Mouse (Mus musculus): ENCODE data around the gene Prpf19. TPM values are rescaled to one million over a fixed set of nuclear protein-coding genes. Genes with fewer than 3 reads are reported as not detected.

The Prpf19 gene
- polyA plus RNA-seq, 1 experiment, result 58.3 TPM

GRCm38 (mm10) chr19:10867946-10868622, 26.9 kb upstream of the Prpf19 start:
- WGBS, result 45% methylated on average over 5 of the region's 5 CpGs
- no peak for TF ChIP-seq CTCF (IDR thresholded peaks at IDR 0.05; ENCODE audit: control insufficient read depth, insufficient read depth, low read length)
- no peak for TF ChIP-seq POLR2A (IDR thresholded peaks at IDR 0.05; ENCODE audit: borderline replicate concordance, control insufficient read depth, low read depth, low read length)
- Histone ChIP-seq H3K27ac (ENCODE audit: control insufficient read depth, insufficient read depth, low read depth, low read length, poor library complexity) (no peak overlapping the region), H3K4me3 (replicated peaks; ENCODE audit: control insufficient read depth, low read depth, low read length) (no peak overlapping the region), H3K4me1 (ENCODE audit: control insufficient read depth, insufficient read depth, low read length) (no peaks in the 10 kb centered on the region; the same call in 1 of the 2 replicates)

GRCm38 (mm10) chr19:10868623-10869141, 26.3 kb upstream of the Prpf19 start:
- WGBS, result 4% methylated on average over 17 of the region's 17 CpGs
- Histone ChIP-seq H3K4me3 (replicated peaks; ENCODE audit: control insufficient read depth, low read depth, low read length) (no peak overlapping the region), H3K27ac (ENCODE audit: control insufficient read depth, insufficient read depth, low read depth, low read length, poor library complexity) (no peak overlapping the region), H3K4me1 (ENCODE audit: control insufficient read depth, insufficient read depth, low read length) (no peaks in the 10 kb centered on the region; the same call in 1 of the 2 replicates)
- no peak for TF ChIP-seq POLR2A (IDR thresholded peaks at IDR 0.05; ENCODE audit: borderline replicate concordance, control insufficient read depth, low read depth, low read length)

- 1% methylated on average over 42 of the region's 43 CpGs for WGBS
- H3K27ac ChIP-seq (ENCODE audit: control insufficient read depth, insufficient read depth, low read depth, low read length, poor library complexity), result no peak overlapping the region
- TF ChIP-seq POLR2A (IDR thresholded peaks at IDR 0.05; ENCODE audit: borderline replicate concordance, control insufficient read depth, low read depth, low read length) (no peak), CTCF (IDR thresholded peaks at IDR 0.05; ENCODE audit: control insufficient read depth, insufficient read depth, low read length) (no peak)
- H3K4me3 ChIP-seq (replicated peaks; ENCODE audit: control insufficient read depth, low read depth, low read length), result no peak overlapping the region
- H3K4me1 ChIP-seq (ENCODE audit: control insufficient read depth, insufficient read depth, low read length), result no peaks in the 10 kb centered on the region; the same call in 1 of the 2 replicates
Observed at GRCm38 (mm10) chr19:10869241-10869885, 25.7 kb upstream of the Prpf19 start.

GRCm38 (mm10) chr19:10869886-10870527, 25.0 kb upstream of the Prpf19 start, which contains the start of gene Tmem132a:
TSS of gene Tmem132a (minus strand) at chr19:10869940.
- H3K27ac ChIP-seq (ENCODE audit: control insufficient read depth, insufficient read depth, low read depth, low read length, poor library complexity), result no peak within 1 kb of the TSS
- no peaks in the 10 kb centered on the region; the same call in 1 of the 2 replicates for H3K4me1 ChIP-seq (ENCODE audit: control insufficient read depth, insufficient read depth, low read length)
- TF ChIP-seq CTCF (IDR thresholded peaks at IDR 0.05; ENCODE audit: control insufficient read depth, insufficient read depth, low read length), result no peak
- no peak for TF ChIP-seq POLR2A (IDR thresholded peaks at IDR 0.05; ENCODE audit: borderline replicate concordance, control insufficient read depth, low read depth, low read length)
- H3K4me3 ChIP-seq (replicated peaks; ENCODE audit: control insufficient read depth, low read depth, low read length), result no peak within 1 kb of the TSS
- WGBS, result 24% methylated on average over 8 of the region's 8 CpGs

GRCm38 (mm10) chr19:10870676-10871075, 24.4 kb upstream of the Prpf19 start:
- 88% methylated on average over 3 of the region's 3 CpGs for WGBS
- TF ChIP-seq POLR2A (IDR thresholded peaks at IDR 0.05; ENCODE audit: borderline replicate concordance, control insufficient read depth, low read depth, low read length) (no peak), CTCF (IDR thresholded peaks at IDR 0.05; ENCODE audit: control insufficient read depth, insufficient read depth, low read length) (no peak)
- Histone ChIP-seq H3K4me1 (ENCODE audit: control insufficient read depth, insufficient read depth, low read length) (no peaks in the 10 kb centered on the region; the same call in 1 of the 2 replicates), H3K27ac (ENCODE audit: control insufficient read depth, insufficient read depth, low read depth, low read length, poor library complexity) (no peak overlapping the region), H3K4me3 (replicated peaks; ENCODE audit: control insufficient read depth, low read depth, low read length) (no peak overlapping the region)

- WGBS, result 88% methylated on average over 14 of the region's 14 CpGs
Observed at GRCm38 (mm10) chr19:10871328-10871961, 23.6 kb upstream of the Prpf19 start.

GRCm38 (mm10) chr19:10878201-10878837, 16.7 kb upstream of the Prpf19 start:
- Histone ChIP-seq H3K4me1 (ENCODE audit: control insufficient read depth, insufficient read depth, low read length) (peaks cover 2% of the 10 kb centered on the region; the same call in 1 of the 2 replicates), H3K4me3 (replicated peaks; ENCODE audit: control insufficient read depth, low read depth, low read length) (no peak overlapping the region), H3K27ac (ENCODE audit: control insufficient read depth, insufficient read depth, low read depth, low read length, poor library complexity) (no peak overlapping the region)
- WGBS, result 83% methylated on average over 7 of the region's 7 CpGs
- TF ChIP-seq POLR2A (IDR thresholded peaks at IDR 0.05; ENCODE audit: borderline replicate concordance, control insufficient read depth, low read depth, low read length) (no peak), CTCF (IDR thresholded peaks at IDR 0.05; ENCODE audit: control insufficient read depth, insufficient read depth, low read length) (no peak)

More at GRCm38 (mm10) chr19:10871328-10871961, 23.6 kb upstream of the Prpf19 start:
- H3K4me3 ChIP-seq (replicated peaks; ENCODE audit: control insufficient read depth, low read depth, low read length), result no peak overlapping the region
- H3K27ac ChIP-seq (ENCODE audit: control insufficient read depth, insufficient read depth, low read depth, low read length, poor library complexity), result no peak overlapping the region
- no peak for TF ChIP-seq POLR2A (IDR thresholded peaks at IDR 0.05; ENCODE audit: borderline replicate concordance, control insufficient read depth, low read depth, low read length)
- no peak for TF ChIP-seq CTCF (IDR thresholded peaks at IDR 0.05; ENCODE audit: control insufficient read depth, insufficient read depth, low read length)
- no peaks in the 10 kb centered on the region; the same call in 1 of the 2 replicates for H3K4me1 ChIP-seq (ENCODE audit: control insufficient read depth, insufficient read depth, low read length)
